Mouse (Mus musculus): ENCODE results near the gene Tarbp1.
A peak's percentile ranks its signal among the peaks of the same experiment; 100 is the strongest.
"Not testable (repeated sequence)": the region's sequence is repeated elsewhere in the genome, so short reads cannot be mapped to it uniquely, and the experiment has no call there.

The Tarbp1 gene

GRCm38 (mm10) chr8:126494160-126495110, 19.6 kb upstream of the Tarbp1 start:
- no peak for DNase-seq (ENCODE audit: low spot score in 2 of 2)

GRCm38 (mm10) chr8:126482938-126483337, 8.1 kb upstream of the Tarbp1 start:
- peak; percentile 45 to 64 for DNase-seq (ENCODE audit: low spot score in 2 of 2)

- no peak for DNase-seq (ENCODE audit: low spot score in 2 of 2)
Measured at GRCm38 (mm10) chr8:126482348-126482720, 7.5 kb upstream of the Tarbp1 start.

GRCm38 (mm10) chr8:126481494-126482347, 6.9 kb upstream of the Tarbp1 start:
- no peak for DNase-seq (ENCODE audit: low spot score in 2 of 2)

DNA sequence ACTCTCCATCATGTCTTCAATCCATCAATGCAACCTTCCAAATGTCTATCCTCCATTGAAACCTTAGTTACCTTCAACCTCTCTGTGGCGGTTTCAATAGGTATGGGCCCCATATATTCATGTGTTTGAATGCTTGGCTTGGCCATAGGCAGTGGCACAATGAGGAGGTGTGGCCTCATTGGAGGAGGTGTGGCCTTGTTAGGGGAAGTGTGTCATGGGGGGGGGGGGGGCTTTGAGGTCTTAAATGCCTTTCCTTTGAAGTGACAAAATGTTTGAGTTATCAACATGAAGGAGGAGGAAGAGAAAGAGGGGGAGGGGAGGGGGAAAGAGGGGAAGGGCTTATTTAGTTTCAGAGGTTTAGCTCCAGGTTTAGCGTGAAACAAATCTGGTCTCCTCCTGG, 5.5 kb upstream of the Tarbp1 start:
- DNase-seq (ENCODE audit: low spot score in 2 of 2) = no peak

DNA sequence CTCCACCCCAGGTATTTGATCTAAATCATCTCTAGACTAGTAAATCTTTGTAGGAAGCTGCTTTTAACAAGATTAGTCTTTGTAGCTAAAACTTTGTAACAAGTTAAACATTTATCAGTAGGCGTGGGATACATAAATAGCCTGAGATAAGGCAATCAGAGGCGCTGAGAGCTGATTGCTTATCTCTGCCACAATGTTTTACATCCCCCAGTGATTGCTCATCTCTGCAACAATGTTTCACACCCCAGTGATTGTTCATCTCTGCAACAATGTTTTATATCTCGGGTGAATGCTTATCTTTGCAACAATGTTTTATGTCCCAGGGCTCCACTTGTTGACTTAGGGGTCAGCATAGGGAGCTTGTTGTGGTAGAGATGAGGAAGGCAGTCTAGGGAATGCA, 3.8 kb upstream of the Tarbp1 start:
- no peak for DNase-seq (ENCODE audit: low spot score in 2 of 2)

- not testable (repeated sequence) for DNase-seq (ENCODE audit: low spot score in 2 of 2)
Measured at GRCm38 (mm10) chr8:126476151-126476855, 1.4 kb upstream of the Tarbp1 start.

- DNase-seq (ENCODE audit: low spot score in 2 of 2) = not testable (repeated sequence)
Measured at GRCm38 (mm10) chr8:126475738-126476137, 873 bp upstream of the Tarbp1 start.

DNA sequence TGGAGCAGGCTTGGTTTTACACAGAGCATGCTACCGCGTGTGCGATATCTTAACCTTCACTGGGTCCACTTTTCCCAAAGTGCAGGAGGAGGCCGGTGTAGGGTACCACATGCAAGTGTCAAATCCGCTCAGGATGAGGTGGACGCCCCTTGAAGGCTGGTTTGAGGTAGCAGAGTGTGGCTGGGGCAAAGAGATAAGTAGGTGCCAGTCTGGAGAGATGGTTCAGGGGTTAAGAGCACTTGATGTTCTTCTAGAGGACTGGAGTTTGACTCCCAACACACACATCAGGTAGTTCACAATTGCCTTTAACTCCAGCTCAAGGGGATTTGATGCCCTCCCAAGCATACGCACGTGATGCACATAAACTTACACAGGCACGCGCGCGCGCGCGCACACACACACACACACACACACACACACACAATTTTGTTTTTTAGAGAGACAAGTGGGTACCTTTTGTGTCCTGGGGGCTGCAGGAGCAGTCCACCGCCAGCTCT, 1.0 kb downstream of the Tarbp1 start:
- DNase-seq (ENCODE audit: low spot score in 2 of 2) = no peak

DNA sequence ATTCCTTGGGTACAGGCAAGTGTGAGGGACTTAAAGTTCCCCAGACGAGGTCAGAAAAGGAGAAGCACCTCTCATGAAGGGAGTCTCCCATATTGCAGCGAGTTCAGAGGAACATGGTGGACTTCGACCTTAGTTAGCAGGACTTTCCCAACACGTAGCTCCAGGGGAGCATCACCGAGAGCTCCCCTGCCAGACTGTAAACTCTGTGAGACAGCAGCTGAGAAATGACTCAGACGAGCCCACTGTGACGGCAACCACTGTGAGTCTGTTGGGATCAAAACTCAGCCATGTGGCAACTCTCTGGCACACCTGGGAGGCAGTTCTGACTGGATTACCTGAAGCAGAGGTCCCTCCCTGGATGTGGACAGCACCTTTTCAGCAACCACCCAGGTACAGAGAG, 10.8 kb downstream of the Tarbp1 start:
- DNase-seq (ENCODE audit: low spot score in 2 of 2) = no peak

- DNase-seq (ENCODE audit: low spot score in 2 of 2) = no peak
Measured at GRCm38 (mm10) chr8:126461735-126462134, 13.1 kb downstream of the Tarbp1 start.

GRCm38 (mm10) chr8:126460274-126460673, 14.6 kb downstream of the Tarbp1 start:
- peak; percentile 50 to 72 for DNase-seq (ENCODE audit: low spot score in 2 of 2)

- DNase-seq (ENCODE audit: low spot score in 2 of 2) = no peak
Measured at GRCm38 (mm10) chr8:126455383-126455782, 19.5 kb downstream of the Tarbp1 start.

GRCm38 (mm10) chr8:126451158-126451557, 23.7 kb downstream of the Tarbp1 start:
- no peak for DNase-seq (ENCODE audit: low spot score in 2 of 2)

DNA sequence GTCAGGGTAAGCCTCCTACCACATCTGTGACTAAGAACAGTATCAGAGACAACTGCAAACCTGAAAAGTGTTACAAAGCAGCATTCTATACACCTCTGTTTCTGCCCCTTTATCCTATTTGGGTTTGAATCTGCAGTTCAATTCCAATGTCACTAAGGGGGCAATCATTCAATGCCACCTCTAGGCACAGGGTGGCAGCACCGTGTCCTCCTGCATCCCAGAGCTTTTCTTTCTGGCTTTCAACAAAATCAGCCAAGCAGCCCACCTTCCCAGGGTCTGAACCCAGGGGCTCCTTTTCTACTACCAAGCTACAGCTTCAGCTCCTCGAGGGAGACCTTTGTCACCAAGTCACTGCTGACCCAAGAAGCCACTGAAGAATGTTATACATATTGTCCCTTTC, 35.9 kb downstream of the Tarbp1 start:
- no peak for DNase-seq (ENCODE audit: low spot score in 2 of 2)

- DNase-seq (ENCODE audit: low spot score in 2 of 2) = no peak
Measured at GRCm38 (mm10) chr8:126433827-126434226, 41.0 kb downstream of the Tarbp1 start.

DNA sequence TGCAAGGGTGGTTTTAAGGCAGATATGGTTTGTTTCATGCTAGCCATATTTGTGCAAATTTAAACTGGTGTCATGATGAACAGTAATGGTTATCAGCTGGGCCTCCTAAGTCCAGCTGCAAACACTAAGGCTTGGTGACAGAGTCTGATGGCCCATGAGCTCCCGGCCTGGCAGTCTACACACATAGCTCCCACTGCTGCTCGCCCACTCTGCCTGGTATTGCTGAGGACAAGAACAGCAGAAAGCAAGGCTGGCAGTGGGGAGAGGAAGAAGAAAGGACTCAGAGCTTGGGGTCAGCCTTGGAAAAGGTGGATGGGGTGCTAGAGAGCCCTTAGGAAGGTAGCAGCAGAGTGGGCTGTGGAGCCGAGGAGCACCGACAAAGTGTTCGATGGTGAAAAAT, 45.2 kb downstream of the Tarbp1 start:
- DNase-seq (ENCODE audit: low spot score in 2 of 2) = no peak

GRCm38 (mm10) chr8:126424946-126425345, 49.9 kb downstream of the Tarbp1 start:
- no peak for DNase-seq (ENCODE audit: low spot score in 2 of 2)

DNA sequence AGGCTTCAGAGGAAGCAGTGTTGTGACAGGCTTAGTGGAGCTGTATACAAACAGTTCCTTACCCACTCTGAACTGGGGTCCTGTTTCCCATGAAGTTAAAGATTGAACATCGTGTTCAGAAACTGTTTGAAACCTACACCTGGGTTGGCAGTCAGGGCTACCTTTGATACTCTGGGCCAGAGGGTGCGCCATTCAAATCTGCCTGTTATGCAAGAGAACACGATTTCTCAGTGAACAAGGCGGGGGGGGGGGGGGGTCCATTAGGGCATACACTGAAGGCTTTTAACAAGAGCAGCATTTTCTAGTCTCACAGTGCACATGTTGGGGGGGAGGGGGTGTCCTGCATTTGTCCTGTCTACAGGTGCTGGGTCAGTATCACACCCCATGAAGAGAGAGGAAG, 50.7 kb downstream of the Tarbp1 start:
- DNase-seq (ENCODE audit: low spot score in 2 of 2) = no peak

GRCm38 (mm10) chr8:126422920-126423300, 52.0 kb downstream of the Tarbp1 start:
- DNase-seq (ENCODE audit: low spot score in 2 of 2) = no peak

DNA sequence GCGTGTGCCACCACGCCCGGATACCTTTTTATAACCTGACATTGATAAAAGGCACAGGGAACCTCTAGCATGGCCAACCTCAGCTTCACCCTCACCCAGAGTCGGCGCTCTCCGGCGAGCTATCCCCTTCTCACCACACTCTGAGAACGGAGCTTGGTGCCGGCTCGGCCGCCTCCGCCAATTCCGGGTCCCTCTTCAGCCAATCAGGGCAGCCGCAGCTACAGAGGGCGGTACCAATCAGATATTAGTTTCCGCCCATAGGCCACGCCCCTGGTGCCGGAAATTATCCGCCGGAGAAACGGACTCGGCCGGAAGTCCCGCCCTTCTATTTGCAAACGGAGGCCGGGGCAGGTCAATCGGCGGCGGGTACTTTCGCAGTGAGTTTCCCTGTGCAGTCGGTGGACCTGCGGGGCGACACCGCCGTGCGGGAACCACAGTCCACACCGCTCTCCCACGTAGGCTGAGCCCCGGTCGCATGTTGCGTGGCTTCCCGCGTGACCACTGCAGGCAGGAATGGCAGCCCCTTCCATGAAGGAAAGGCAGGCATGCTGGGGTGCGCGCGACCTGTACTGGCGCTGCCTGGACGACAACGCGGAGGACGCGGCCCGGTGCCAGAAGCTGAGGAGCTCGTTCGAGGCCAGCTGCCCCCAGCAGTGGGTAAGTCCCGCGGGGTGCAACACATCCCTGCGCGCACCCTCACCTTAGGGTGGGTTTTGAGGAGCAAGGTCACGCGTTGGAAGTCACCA, 52.5 kb downstream of the Tarbp1 start, which contains the start of gene Coa6:
Coa6 (plus strand) TSS at position 342 of the 746 bp plus-strand sequence.
- DNase-seq (ENCODE audit: low spot score in 2 of 2) = peak; percentile 95 to 97

Measured in spleen, postnatal 14 days (tissue).